In the genomic region with DNA sequence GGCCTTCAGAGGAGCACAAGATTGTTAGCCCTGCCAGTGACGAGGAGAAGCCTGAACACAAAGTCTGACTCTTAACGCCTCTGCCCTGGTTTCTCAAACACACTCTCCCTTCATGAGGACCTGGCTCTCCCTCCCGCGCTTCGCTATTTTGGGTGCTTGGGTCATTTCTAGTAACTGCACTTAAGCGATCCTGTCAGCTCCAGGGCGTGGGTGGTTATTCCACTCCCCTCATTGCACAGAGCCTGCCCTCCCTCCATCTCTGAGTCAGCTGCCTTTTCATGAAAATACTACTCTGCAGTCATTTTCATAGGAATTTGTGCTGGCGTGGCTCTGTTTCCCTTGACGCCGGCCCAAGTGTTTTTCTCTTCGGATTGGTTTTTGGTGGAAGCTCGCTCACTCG, we compare ENCODE assay signal across 9 mouse cellular contexts. TPM values are rescaled to one million over a fixed set of nuclear protein-coding genes. Genes with fewer than 3 reads are reported as not detected.
DNase-seq lines count a peak whose midpoint lies in the region; ATAC-seq lines count a peak whose summit lies in the region.
"Had no signal": no experiment of that assay in that cellular context is flagged by ENCODE, and none has a peak within 500 bp of the region (broad histone marks: within the 10 kb centered on the region; RNA-seq: fewer than 3 reads in every experiment).

No protein-coding gene starts in this region.

- H3K4me2 ChIP-seq in hindbrain, embryonic 13.5 days, result no peak overlapping the region
- no peak overlapping the region for H3K4me2 ChIP-seq in midbrain, embryonic 16.5 days (ENCODE audit: low read length)

- no peaks in the 10 kb centered on the region for H3K27me3 ChIP-seq in hindbrain, embryonic 13.5 days
- H3K27me3 ChIP-seq in midbrain, embryonic 16.5 days (ENCODE audit: control insufficient read depth, insufficient read depth, low read depth, low read length), result no peaks in the 10 kb centered on the region

- no peaks in the 10 kb centered on the region for H3K9me3 ChIP-seq in hindbrain, embryonic 13.5 days
- H3K9me3 ChIP-seq in midbrain, embryonic 16.5 days (replicated peaks; ENCODE audit: control insufficient read depth, low read length, poor library complexity, severe bottlenecking), result no peaks in the 10 kb centered on the region

- H3K4me3 ChIP-seq in hindbrain, embryonic 13.5 days, result no peak overlapping the region
- no peak overlapping the region for H3K4me3 ChIP-seq in midbrain, embryonic 16.5 days (ENCODE audit: low read depth, low read length)
- H3K4me3 ChIP-seq: erythroblast, embryonic 14.5 days had no signal

- H3K36me3 ChIP-seq in hindbrain, embryonic 13.5 days, result no peaks in the 10 kb centered on the region
- no peaks in the 10 kb centered on the region for H3K36me3 ChIP-seq in midbrain, embryonic 16.5 days (ENCODE audit: control insufficient read depth, insufficient read depth, low read length)

- ATAC-seq in hindbrain, embryonic 13.5 days (ENCODE audit: low FRiP score), result no peak
- no peak for ATAC-seq in midbrain, embryonic 16.5 days

- H3K4me1 ChIP-seq in hindbrain, embryonic 13.5 days (replicated peaks), result peaks cover 4% of the 10 kb centered on the region; the same call in 1 of the 2 replicates
- H3K4me1 ChIP-seq in midbrain, embryonic 16.5 days (ENCODE audit: control insufficient read depth, insufficient read depth, low read length), result peaks cover 2% of the 10 kb centered on the region; the same call in 1 of the 2 replicates

- 78% methylated on average over 13 of the region's 13 CpGs for WGBS in hindbrain, embryonic 13.5 days
- 80% methylated on average over 13 of the region's 13 CpGs for WGBS in midbrain, embryonic 16.5 days

- no peak overlapping the region for H3K9ac ChIP-seq in hindbrain, embryonic 13.5 days
- no peak overlapping the region for H3K9ac ChIP-seq in midbrain, embryonic 16.5 days (ENCODE audit: low read depth, low read length)

- DNase-seq in kidney, postnatal 4 days, result peak; percentile 13 to 36
- no peak for DNase-seq in kidney, adult 9 months
- DNase-seq in frontal cortex, postnatal 14 days (ENCODE audit: low spot score in 2 of 2), result peak; percentile 44 to 49
- DNase-seq in left cerebral cortex, adult 9 months (ENCODE audit: low spot score in 2 of 2), result peak; percentile 63 to 72
- DNase-seq in right cerebral cortex, postnatal 36 days (ENCODE audit: low spot score in 2 of 2), result peak; percentile 70 to 80
- no peak for DNase-seq in adrenal gland, postnatal 4 days (ENCODE audit: low spot score in 2 of 2)

- no peak overlapping the region for H3K27ac ChIP-seq in hindbrain, embryonic 13.5 days
- H3K27ac ChIP-seq in midbrain, embryonic 16.5 days (ENCODE audit: low read length), result no peak overlapping the region

RNA-seq across cellular contexts. Expression of gene Erg, which starts 13.2 kb away (rescaled TPM):
- polyA plus RNA-seq in hindbrain, embryonic 13.5 days (2015; fragmentation: Nextera tagmentation; extraction: Ambion mirVana), result 2.1 and 3.0 TPM in 2 replicates
- total RNA-seq in adrenal gland, postnatal 4 days (2021), result 10 to 100 TPM; 26.8 to 27.0 TPM
- 1.3 and 1.4 TPM in 2 replicates for polyA plus RNA-seq in midbrain, embryonic 16.5 days (2015; fragmentation: Nextera tagmentation; extraction: Ambion mirVana)
- polyA plus RNA-seq: erythroblast, embryonic 14.5 days had no signal

Comparison
In these comparisons a context has a peak if more than half of its experiments do, and no peak if none do; other contexts are left out.
1. DNase-seq: peak in kidney, postnatal 4 days (2 of 2), frontal cortex, postnatal 14 days (2 of 2), left cerebral cortex, adult 9 months (2 of 2) and right cerebral cortex, postnatal 36 days (2 of 2); none in kidney, adult 9 months (single experiment) and adrenal gland, postnatal 4 days (0 of 2).